Mouse (Mus musculus) erythroblast, embryonic 14.5 days (primary cell): Measurements from ENCODE around the gene Tmem72. TPM values are rescaled to one million over a fixed set of nuclear protein-coding genes. Genes with fewer than 3 reads are reported as not detected.

Experiments
- H3K27me3 ChIP-seq: 2 replicates; pipeline ENCODE4 v1.6.1; 2012; ENCODE audit warnings: inconsistent platforms; ENCODE audit not compliant: control insufficient read depth
- H3K36me3 ChIP-seq: 2 replicates; pipeline ENCODE4 v1.6.1; 2012; ENCODE audit warnings: mild to moderate bottlenecking, inconsistent platforms; ENCODE audit not compliant: control insufficient read depth
- H3K4me1 ChIP-seq: 2 replicates; pipeline ENCODE4 v1.6.1; 2012; ENCODE audit warnings: inconsistent platforms; ENCODE audit not compliant: control insufficient read depth
- H3K4me3 ChIP-seq: replicated peaks from 2 replicates; pipeline ENCODE3; 2012; ENCODE audit warnings: moderate library complexity, mild to moderate bottlenecking, inconsistent platforms
- H3K9me3 ChIP-seq: 2 replicates; pipeline ENCODE4 v1.6.1; 2012; ENCODE audit warnings: low read length, inconsistent platforms, mixed read lengths; ENCODE audit not compliant: control insufficient read depth
- GATA1 ChIP-seq: IDR thresholded peaks from 2 replicates; pipeline ENCODE4 v1.6.1; 2012; ENCODE audit warnings: low read length, inconsistent platforms, mixed read lengths
- TAL1 ChIP-seq: IDR thresholded peaks from 3 replicates; pipeline ENCODE4 v1.6.1; 2012; ENCODE audit warnings: low read length, inconsistent platforms, mixed read lengths
- polyA plus RNA-seq: library from polyadenylated mRNA; stranded (reverse); fragments of >175 nt; gene quantifications from 2 replicates; pipeline ENCODE4 v1.2.3, GENCODE M21; 2012

The Tmem72 gene
- polyA plus RNA-seq, 1 experiment, result not detected

DNA sequence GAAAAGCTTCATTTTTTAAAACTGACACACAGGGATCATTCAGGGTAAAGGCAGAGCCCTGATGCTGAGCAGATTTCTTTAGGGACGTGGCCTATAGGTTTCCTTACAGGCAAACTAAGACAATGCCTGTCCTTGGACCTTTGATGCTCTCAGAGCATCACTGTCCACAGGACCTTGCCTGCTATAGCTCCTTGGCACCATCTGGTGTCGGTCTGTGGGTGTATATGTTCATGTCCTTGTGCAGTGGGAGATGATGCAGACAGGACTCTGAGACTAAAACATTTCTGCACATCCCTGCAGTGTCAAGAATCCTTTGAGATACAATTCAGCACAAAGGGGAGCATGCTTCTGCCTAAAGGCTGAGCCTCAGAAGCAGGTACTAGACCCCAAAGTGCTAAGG lies 19.3 kb downstream of the Tmem72 start:
- Histone ChIP-seq H3K27me3 (no peaks in the 10 kb centered on the region), H3K4me1 (no peaks in the 10 kb centered on the region), H3K36me3 (no peaks in the 10 kb centered on the region), H3K9me3 (no peaks in the 10 kb centered on the region), H3K4me3 (no peak overlapping the region)
- TF ChIP-seq TAL1 (no peak), GATA1 (no peak)

DNA sequence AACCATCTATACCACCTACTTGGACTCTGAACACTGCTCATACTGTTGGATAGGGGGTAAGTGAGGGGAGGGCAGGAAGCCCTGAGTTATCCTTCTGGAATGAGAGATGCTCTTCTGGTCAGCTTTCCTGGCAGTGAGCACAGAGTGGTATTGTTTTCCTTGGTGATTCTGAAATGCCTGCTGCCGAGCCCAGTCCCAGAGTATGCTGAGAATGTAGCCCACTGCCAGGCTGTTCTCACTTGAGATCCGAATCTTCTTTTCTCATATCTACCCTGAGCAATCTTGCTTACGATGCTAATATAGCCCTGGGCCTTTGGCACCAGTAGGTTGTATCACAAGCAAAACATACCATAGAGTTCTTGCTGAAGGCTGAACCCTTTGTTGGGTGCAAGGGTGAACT lies 22.4 kb downstream of the Tmem72 start:
- H3K4me1 ChIP-seq, result no peaks in the 10 kb centered on the region
- H3K27me3 ChIP-seq, result no peaks in the 10 kb centered on the region
- TF ChIP-seq GATA1, result no peak
- no peak for TF ChIP-seq TAL1
- no peak overlapping the region for H3K4me3 ChIP-seq
- no peaks in the 10 kb centered on the region for H3K36me3 ChIP-seq
- H3K9me3 ChIP-seq, result no peaks in the 10 kb centered on the region

GRCm38 (mm10) chr6:116693639-116694038 lies 23.1 kb downstream of the Tmem72 start:
- no peak for TF ChIP-seq GATA1
- Histone ChIP-seq H3K27me3 (no peaks in the 10 kb centered on the region), H3K9me3 (no peaks in the 10 kb centered on the region), H3K4me3 (no peak overlapping the region), H3K36me3 (no peaks in the 10 kb centered on the region), H3K4me1 (no peaks in the 10 kb centered on the region)

DNA sequence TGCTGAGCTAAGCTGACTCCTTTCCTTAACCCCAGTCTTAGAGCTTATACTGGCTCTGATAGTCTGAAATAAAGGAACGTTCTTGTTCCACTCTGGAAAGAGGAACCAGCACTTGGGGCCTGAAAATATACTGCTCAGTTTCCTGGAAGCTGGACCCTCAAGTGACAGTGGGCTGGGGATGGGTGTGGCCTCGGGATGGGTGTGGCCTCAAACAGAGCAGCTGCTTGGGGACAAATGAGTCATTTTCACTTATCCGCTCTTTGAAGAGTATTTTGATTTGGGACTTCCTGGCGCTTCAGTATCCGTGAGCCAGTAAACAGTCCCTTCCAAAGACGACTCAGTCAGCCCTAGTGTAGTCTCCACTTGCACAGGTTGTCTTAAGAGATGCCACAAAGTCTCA lies 34.4 kb downstream of the Tmem72 start:
- Histone ChIP-seq H3K36me3 (no peaks in the 10 kb centered on the region), H3K4me1 (no peaks in the 10 kb centered on the region), H3K4me3 (no peak overlapping the region), H3K27me3 (no peaks in the 10 kb centered on the region), H3K9me3 (no peaks in the 10 kb centered on the region)
- TF ChIP-seq GATA1 (no peak), TAL1 (no peak)

- Histone ChIP-seq H3K4me3 (no peak overlapping the region), H3K9me3 (no peaks in the 10 kb centered on the region), H3K36me3 (no peaks in the 10 kb centered on the region), H3K4me1 (peaks cover 2% of the 10 kb centered on the region), H3K27me3 (no peaks in the 10 kb centered on the region)
- TF ChIP-seq TAL1 (no peak), GATA1 (no peak)
Observed at GRCm38 (mm10) chr6:116679563-116680288, 37.0 kb downstream of the Tmem72 start.

DNA sequence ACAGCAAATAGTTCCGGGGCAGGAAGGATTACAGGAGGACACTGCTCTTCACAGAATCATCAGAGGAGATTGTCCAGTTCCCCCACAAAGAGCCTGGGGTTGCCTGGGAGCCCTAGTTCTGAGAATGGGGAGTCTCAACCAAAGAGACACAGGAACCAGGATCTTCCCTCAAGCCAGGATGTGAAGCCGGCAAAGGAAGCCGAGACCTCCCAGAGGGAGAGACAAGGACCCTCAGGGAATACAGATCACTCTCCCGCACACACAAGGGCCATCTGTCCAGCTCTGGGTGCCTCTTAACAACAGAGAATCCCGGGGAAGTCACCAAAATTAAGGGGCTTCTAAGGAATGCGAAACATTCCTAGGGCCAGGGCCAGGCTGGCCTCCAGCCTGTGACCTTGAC lies 39.4 kb downstream of the Tmem72 start:
- no peaks in the 10 kb centered on the region for H3K9me3 ChIP-seq
- H3K4me1 ChIP-seq, result peaks cover 12% of the 10 kb centered on the region
- no peak for TF ChIP-seq TAL1
- TF ChIP-seq GATA1, result no peak

GRCm38 (mm10) chr6:116676355-116676913 lies 40.3 kb downstream of the Tmem72 start:
- TF ChIP-seq GATA1 (no peak), TAL1 (no peak)
- Histone ChIP-seq H3K27me3 (peaks cover 6% of the 10 kb centered on the region), H3K4me1 (peaks cover 12% of the 10 kb centered on the region), H3K36me3 (no peaks in the 10 kb centered on the region), H3K9me3 (no peaks in the 10 kb centered on the region), H3K4me3 (no peak overlapping the region)

More for the DNA sequence above, 39.4 kb downstream of the Tmem72 start:
- no peak overlapping the region for H3K4me3 ChIP-seq
- peaks cover 6% of the 10 kb centered on the region for H3K27me3 ChIP-seq
- H3K36me3 ChIP-seq, result no peaks in the 10 kb centered on the region

DNA sequence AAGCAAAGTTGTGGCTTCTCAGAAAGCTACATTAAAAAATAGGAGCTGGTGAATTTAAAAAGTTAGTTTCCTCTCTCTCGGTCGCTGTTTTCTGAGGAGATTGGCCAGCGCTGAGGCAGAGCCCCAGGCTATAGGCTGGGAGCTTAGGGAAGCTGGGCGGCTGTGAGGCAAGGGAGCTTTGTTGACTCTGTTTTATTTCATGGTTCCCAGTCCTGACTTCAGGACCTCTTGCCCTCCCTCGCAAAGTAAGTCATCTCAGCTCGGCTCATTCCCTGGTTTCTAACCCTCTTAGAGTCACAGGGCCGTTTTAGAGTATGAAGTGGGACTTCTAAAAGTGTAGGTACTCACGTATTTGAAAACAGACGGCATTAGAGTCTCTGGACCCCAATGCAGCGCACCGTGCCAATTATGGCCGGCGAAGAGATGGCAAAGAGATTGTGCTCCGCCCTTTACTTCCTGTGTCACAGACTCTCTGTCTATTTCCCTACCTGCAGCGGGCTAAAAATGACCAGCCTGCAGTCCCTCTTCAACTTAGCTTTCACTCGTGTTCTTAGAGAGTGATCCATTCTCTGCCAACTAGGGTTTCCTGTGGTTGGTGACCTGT lies 42.3 kb downstream of the Tmem72 start:
- no peak for TF ChIP-seq TAL1
- no peak for TF ChIP-seq GATA1
- H3K4me1 ChIP-seq, result peaks cover 12% of the 10 kb centered on the region
- H3K36me3 ChIP-seq, result no peaks in the 10 kb centered on the region
- no peaks in the 10 kb centered on the region for H3K9me3 ChIP-seq
- H3K27me3 ChIP-seq, result peaks cover 6% of the 10 kb centered on the region
- peak overlapping the region; percentile 57 for H3K4me3 ChIP-seq

GRCm38 (mm10) chr6:116673471-116674282 lies 43.0 kb downstream of the Tmem72 start, which contains the start of gene Rassf4:
Gene Rassf4 (minus strand): TSS chr6:116673952.
- Histone ChIP-seq H3K4me3 (peak within 1 kb of the TSS; percentile 57), H3K4me1 (peaks cover 12% of the 10 kb centered on the region), H3K27me3 (peaks cover 6% of the 10 kb centered on the region), H3K9me3 (no peaks in the 10 kb centered on the region), H3K36me3 (no peaks in the 10 kb centered on the region)
- TF ChIP-seq GATA1 (no peak), TAL1 (no peak)
